Mouse (Mus musculus): Measurements from ENCODE around the gene Olfr623. TPM values are rescaled to one million over a fixed set of nuclear protein-coding genes. Genes with fewer than 3 reads are reported as not detected.
A peak's percentile ranks its signal among the peaks of the same experiment; 100 is the strongest.

Olfr623 gene
- polyA plus RNA-seq, 1 experiment from 2014 or later = not detected

DNA sequence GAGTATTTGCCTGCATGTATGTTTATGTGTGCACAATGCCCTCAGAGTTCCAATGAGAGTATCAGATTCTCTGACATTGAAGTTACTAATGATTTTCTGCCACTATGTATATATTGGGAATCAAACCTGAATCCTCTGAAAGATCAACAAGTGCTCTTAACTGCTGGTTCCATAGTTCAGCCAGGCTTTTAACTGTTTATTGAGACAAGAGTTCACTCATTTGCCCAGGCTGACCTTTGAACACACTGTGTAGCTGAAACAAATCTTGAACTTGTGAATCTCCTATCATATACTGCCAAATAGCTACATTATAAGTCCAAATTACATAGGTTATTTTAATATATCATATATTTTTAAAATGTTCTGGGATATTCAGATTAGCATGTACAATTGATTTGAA, 26.7 kb downstream of the Olfr623 start:
- ATAC-seq = peak; percentile 57; the same call in 1 of the 2 replicates

DNA sequence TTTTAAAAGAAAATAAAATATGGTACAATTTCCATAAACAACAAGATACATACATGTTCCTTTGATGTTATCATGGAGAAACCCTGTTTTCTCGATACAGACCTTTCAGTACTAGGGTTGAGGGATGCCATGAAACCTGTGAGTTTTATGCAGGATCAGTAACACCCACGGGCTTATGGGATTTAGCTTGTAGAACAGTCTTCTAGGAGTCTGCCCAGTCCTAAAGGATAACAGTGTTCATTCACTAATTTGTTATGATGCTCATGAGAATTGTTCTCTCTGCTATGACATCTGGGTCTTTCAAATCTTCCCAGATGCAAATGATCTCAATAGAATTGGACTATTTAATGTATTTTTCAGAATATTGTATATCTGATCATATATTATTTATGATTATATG, 51.1 kb downstream of the Olfr623 start, which contains the start of gene Olfr620:
TSS of gene Olfr620 (minus strand) at position 101 of the 400 bp plus-strand sequence.
- H3K27ac ChIP-seq (ENCODE audit: low read depth) = no peak within 1 kb of the TSS
- no peak for ATAC-seq
- no peaks in the 10 kb centered on the region for H3K27me3 ChIP-seq (ENCODE audit: insufficient read depth, low read length)
- H3K36me3 ChIP-seq (replicated peaks; ENCODE audit: insufficient read depth, low read length) = no peaks in the 10 kb centered on the region
- DNase-seq = no peak
- no peak within 1 kb of the TSS for H3K9ac ChIP-seq (replicated peaks)
- H3K4me2 ChIP-seq (ENCODE audit: low read depth, low read length) = no peak within 1 kb of the TSS
- no peak within 1 kb of the TSS for H3K4me3 ChIP-seq (ENCODE audit: low read depth, low read length)
- no peaks in the 10 kb centered on the region for H3K9me3 ChIP-seq (ENCODE audit: low read length)
- no peaks in the 10 kb centered on the region for H3K4me1 ChIP-seq (ENCODE audit: insufficient read depth)
- TF ChIP-seq EP300 (IDR thresholded peaks at IDR 0.05; ENCODE audit: low read depth) = no peak
- TF ChIP-seq CTCF (IDR thresholded peaks at IDR 0.05; ENCODE audit: low read depth) = no peak
- 60% methylated on average over 2 of the region's 2 CpGs for WGBS (ENCODE audit: insufficient replicate concordance)

More for the DNA sequence above, 26.7 kb downstream of the Olfr623 start:
- Histone ChIP-seq H3K27ac (ENCODE audit: low read depth) (no peak overlapping the region), H3K4me3 (ENCODE audit: low read depth, low read length) (no peak overlapping the region), H3K4me1 (ENCODE audit: insufficient read depth) (no peaks in the 10 kb centered on the region), H3K9ac (replicated peaks) (no peak overlapping the region), H3K36me3 (replicated peaks; ENCODE audit: insufficient read depth, low read length) (no peaks in the 10 kb centered on the region), H3K9me3 (ENCODE audit: low read length) (no peaks in the 10 kb centered on the region), H3K27me3 (ENCODE audit: insufficient read depth, low read length) (no peaks in the 10 kb centered on the region), H3K4me2 (ENCODE audit: low read depth, low read length) (no peak overlapping the region)
- no peak for TF ChIP-seq EP300 (IDR thresholded peaks at IDR 0.05; ENCODE audit: low read depth)
- TF ChIP-seq CTCF (IDR thresholded peaks at IDR 0.05; ENCODE audit: low read depth) = no peak
- no peak for DNase-seq

Other genes with a start within 250 kb of the Olfr623 start
- not detected in 2 replicates for gene Usp17lc, start 248.6 kb downstream of the Olfr623 start, polyA plus RNA-seq (2015; fragmentation: Nextera tagmentation; extraction: Ambion mirVana)
- gene Olfr605, start 218.3 kb downstream of the Olfr623 start, polyA plus RNA-seq (2015; fragmentation: Nextera tagmentation; extraction: Ambion mirVana) = not detected in 2 replicates
- not detected in 2 replicates for gene Olfr606, start 214.7 kb downstream of the Olfr623 start, polyA plus RNA-seq (2015; fragmentation: Nextera tagmentation; extraction: Ambion mirVana)
- not detected in 2 replicates for gene Olfr607, start 199.5 kb downstream of the Olfr623 start, polyA plus RNA-seq (2015; fragmentation: Nextera tagmentation; extraction: Ambion mirVana)
- gene Olfr608, start 193.8 kb downstream of the Olfr623 start, polyA plus RNA-seq (2015; fragmentation: Nextera tagmentation; extraction: Ambion mirVana) = not detected in 2 replicates
- gene Olfr609, start 165.6 kb downstream of the Olfr623 start, polyA plus RNA-seq (2015; fragmentation: Nextera tagmentation; extraction: Ambion mirVana) = not detected in 2 replicates
- gene Olfr610, start 151.6 kb downstream of the Olfr623 start, polyA plus RNA-seq (2015; fragmentation: Nextera tagmentation; extraction: Ambion mirVana) = not detected in 2 replicates
- not detected in 2 replicates for gene Olfr611, start 142.9 kb downstream of the Olfr623 start, polyA plus RNA-seq (2015; fragmentation: Nextera tagmentation; extraction: Ambion mirVana)
- gene Olfr612, start 121.0 kb downstream of the Olfr623 start, polyA plus RNA-seq (2015; fragmentation: Nextera tagmentation; extraction: Ambion mirVana) = not detected in 2 replicates
- not detected in 2 replicates for gene Olfr613, start 115.6 kb downstream of the Olfr623 start, polyA plus RNA-seq (2015; fragmentation: Nextera tagmentation; extraction: Ambion mirVana)
- not detected in 2 replicates for gene Olfr615, start 107.6 kb downstream of the Olfr623 start, polyA plus RNA-seq (2015; fragmentation: Nextera tagmentation; extraction: Ambion mirVana)
- gene Olfr616, start 94.6 kb downstream of the Olfr623 start, polyA plus RNA-seq (2015; fragmentation: Nextera tagmentation; extraction: Ambion mirVana) = not detected in 2 replicates
- not detected in 2 replicates for gene Olfr617, start 90.6 kb downstream of the Olfr623 start, polyA plus RNA-seq (2015; fragmentation: Nextera tagmentation; extraction: Ambion mirVana)
- not detected in 2 replicates for gene Olfr618, start 73.6 kb downstream of the Olfr623 start, polyA plus RNA-seq (2015; fragmentation: Nextera tagmentation; extraction: Ambion mirVana)
- not detected in 2 replicates for gene Olfr619, start 63.1 kb downstream of the Olfr623 start, polyA plus RNA-seq (2015; fragmentation: Nextera tagmentation; extraction: Ambion mirVana)
- not detected in 2 replicates for gene Olfr620, start 51.2 kb downstream of the Olfr623 start, polyA plus RNA-seq (2015; fragmentation: Nextera tagmentation; extraction: Ambion mirVana)
- not detected in 2 replicates for gene Olfr622, start 21.0 kb downstream of the Olfr623 start, polyA plus RNA-seq (2015; fragmentation: Nextera tagmentation; extraction: Ambion mirVana)
- 0.01 TPM in 1 of 2 replicates, not detected in the other for gene Olfr624, start 7.5 kb upstream of the Olfr623 start, polyA plus RNA-seq (2015; fragmentation: Nextera tagmentation; extraction: Ambion mirVana)
- not detected in 2 replicates for gene Olfr625-ps1, start 19.0 kb upstream of the Olfr623 start, polyA plus RNA-seq (2015; fragmentation: Nextera tagmentation; extraction: Ambion mirVana)
- not detected in 2 replicates for gene Olfr243, start 51.0 kb upstream of the Olfr623 start, polyA plus RNA-seq (2015; fragmentation: Nextera tagmentation; extraction: Ambion mirVana)
- not detected in 2 replicates for gene Olfr628, start 66.7 kb upstream of the Olfr623 start, polyA plus RNA-seq (2015; fragmentation: Nextera tagmentation; extraction: Ambion mirVana)
- 0.07 and 0.09 TPM in 2 replicates for gene Olfr629, start 81.2 kb upstream of the Olfr623 start, polyA plus RNA-seq (2015; fragmentation: Nextera tagmentation; extraction: Ambion mirVana)
- not detected in 2 replicates for gene Olfr630, start 93.6 kb upstream of the Olfr623 start, polyA plus RNA-seq (2015; fragmentation: Nextera tagmentation; extraction: Ambion mirVana)
- 0.04 TPM in 1 of 2 replicates, not detected in the other for gene Olfr69, start 107.9 kb upstream of the Olfr623 start, polyA plus RNA-seq (2015; fragmentation: Nextera tagmentation; extraction: Ambion mirVana)
- gene Olfr68, start 116.0 kb upstream of the Olfr623 start, polyA plus RNA-seq (2015; fragmentation: Nextera tagmentation; extraction: Ambion mirVana) = not detected in 2 replicates
- gene Olfr67, start 128.1 kb upstream of the Olfr623 start, polyA plus RNA-seq (2015; fragmentation: Nextera tagmentation; extraction: Ambion mirVana) = 0.02 TPM in 1 of 2 replicates, not detected in the other
- gene Hbb-bt, start 150.3 kb upstream of the Olfr623 start, polyA plus RNA-seq (2015; fragmentation: Nextera tagmentation; extraction: Ambion mirVana) = 16,738 and 17,184 TPM in 2 replicates
- gene Hbb-bs, start 164.4 kb upstream of the Olfr623 start, polyA plus RNA-seq (2015; fragmentation: Nextera tagmentation; extraction: Ambion mirVana) = 51,353 and 55,260 TPM in 2 replicates
- not detected in 2 replicates for gene Hbb-bh2, start 176.8 kb upstream of the Olfr623 start, polyA plus RNA-seq (2015; fragmentation: Nextera tagmentation; extraction: Ambion mirVana)
- gene Hbb-bh1, start 179.5 kb upstream of the Olfr623 start, polyA plus RNA-seq (2015; fragmentation: Nextera tagmentation; extraction: Ambion mirVana) = 1.8 and 2.5 TPM in 2 replicates
- 5.5 and 5.6 TPM in 2 replicates for gene Hbb-y, start 189.5 kb upstream of the Olfr623 start, polyA plus RNA-seq (2015; fragmentation: Nextera tagmentation; extraction: Ambion mirVana)
- gene Olfr66, start 222.6 kb upstream of the Olfr623 start, polyA plus RNA-seq (2015; fragmentation: Nextera tagmentation; extraction: Ambion mirVana) = not detected in 2 replicates
- not detected in 2 replicates for gene Olfr64, start 230.8 kb upstream of the Olfr623 start, polyA plus RNA-seq (2015; fragmentation: Nextera tagmentation; extraction: Ambion mirVana)
- gene Olfr65, start 239.8 kb upstream of the Olfr623 start, polyA plus RNA-seq (2015; fragmentation: Nextera tagmentation; extraction: Ambion mirVana) = not detected in 2 replicates